Mouse (Mus musculus) Muller cell, postnatal 12 days (primary cell): ENCODE results near the gene Unc5a.

Source experiments
- DNase-seq: peaks from one replicate; pipeline ENCODE4 v3.0.0-alpha.2; 2015; ENCODE audit errors: inconsistent ontology term

Gene Unc5a

GRCm38 (mm10) chr13:54948531-54949493, at the start of gene Unc5a:
Gene Unc5a, plus strand, starts transcription at chr13:54949411.
- DNase-seq = peak; percentile 62

- peak; percentile 58 for DNase-seq
These were observed 37.2 kb upstream of the Unc5a start for GRCm38 (mm10) chr13:54912053-54912452.

- peak; percentile 93 for DNase-seq
These were observed 36.2 kb upstream of the Unc5a start for GRCm38 (mm10) chr13:54912894-54913621.

- no peak for DNase-seq
These were observed 32.6 kb upstream of the Unc5a start for GRCm38 (mm10) chr13:54916644-54917043.

GRCm38 (mm10) chr13:54918910-54919309, 30.3 kb upstream of the Unc5a start:
- no peak for DNase-seq

- no peak for DNase-seq
These were observed 29.5 kb upstream of the Unc5a start for GRCm38 (mm10) chr13:54919666-54920065.

GRCm38 (mm10) chr13:54921700-54922099, 27.5 kb upstream of the Unc5a start:
- DNase-seq = no peak

- DNase-seq = no peak
These were observed 25.5 kb upstream of the Unc5a start for GRCm38 (mm10) chr13:54923705-54924104.

GRCm38 (mm10) chr13:54925466-54925865, 23.7 kb upstream of the Unc5a start:
- DNase-seq = no peak

GRCm38 (mm10) chr13:54926654-54927053, 22.6 kb upstream of the Unc5a start:
- no peak for DNase-seq

GRCm38 (mm10) chr13:54930123-54930522, 19.1 kb upstream of the Unc5a start:
- DNase-seq = no peak

GRCm38 (mm10) chr13:54934873-54935272, 14.3 kb upstream of the Unc5a start:
- no peak for DNase-seq

- no peak for DNase-seq
These were observed 13.0 kb upstream of the Unc5a start for GRCm38 (mm10) chr13:54936173-54936572.

- no peak for DNase-seq
These were observed 11.3 kb upstream of the Unc5a start for GRCm38 (mm10) chr13:54937885-54938284.

- DNase-seq = no peak
These were observed 10.7 kb upstream of the Unc5a start for GRCm38 (mm10) chr13:54938493-54938892.

- DNase-seq = no peak
These were observed 4.6 kb upstream of the Unc5a start for GRCm38 (mm10) chr13:54944411-54945157.

- DNase-seq = peak; percentile 34
These were observed 3.9 kb upstream of the Unc5a start for GRCm38 (mm10) chr13:54945332-54945731.

GRCm38 (mm10) chr13:54946406-54946805, 2.8 kb upstream of the Unc5a start:
- DNase-seq = no peak

GRCm38 (mm10) chr13:54949592-54949991, 381 bp downstream of the Unc5a start:
- peak; percentile 65 for DNase-seq

- DNase-seq = no peak
These were observed 920 bp downstream of the Unc5a start for GRCm38 (mm10) chr13:54950131-54950530.

- DNase-seq = no peak
These were observed 2.0 kb downstream of the Unc5a start for GRCm38 (mm10) chr13:54951166-54951565.

- no peak for DNase-seq
These were observed 5.5 kb downstream of the Unc5a start for GRCm38 (mm10) chr13:54954745-54955144.
